Mouse (Mus musculus) small intestine, adult 2 months (tissue): ENCODE results near the gene Cdh4.

Experiments
- CTCF ChIP-seq: fragments of 200-500 bp; IDR thresholded peaks from 2 replicates; pipeline ENCODE4 v1.5.1; 2012; ENCODE audit warnings: low read depth, mild to moderate bottlenecking, control low read depth, inconsistent platforms, low read length, moderate library complexity, mixed read lengths; ENCODE audit not compliant: insufficient replicate concordance, insufficient read length; ENCODE audit errors: extremely low read depth
- POLR2A ChIP-seq: fragments of 200-500 bp; IDR thresholded peaks from 2 replicates; pipeline ENCODE4 v1.6.1; 2012; ENCODE audit warnings: low read depth, mild to moderate bottlenecking, control low read depth, inconsistent platforms, low read length, moderate library complexity

GRCm38 (mm10) chr2:179709111-179709510, 266.9 kb downstream of the Cdh4 start:
- TF ChIP-seq CTCF (no peak), POLR2A (no peak)
